Mouse (Mus musculus): ENCODE measurements at regions not wholly inside any gene's neighbourhood (a gene's known extent, or its start where the extent isn't known, plus 50 kb on each side); places are given as distances from the start of the nearest gene placed in this dataset.

DNA sequence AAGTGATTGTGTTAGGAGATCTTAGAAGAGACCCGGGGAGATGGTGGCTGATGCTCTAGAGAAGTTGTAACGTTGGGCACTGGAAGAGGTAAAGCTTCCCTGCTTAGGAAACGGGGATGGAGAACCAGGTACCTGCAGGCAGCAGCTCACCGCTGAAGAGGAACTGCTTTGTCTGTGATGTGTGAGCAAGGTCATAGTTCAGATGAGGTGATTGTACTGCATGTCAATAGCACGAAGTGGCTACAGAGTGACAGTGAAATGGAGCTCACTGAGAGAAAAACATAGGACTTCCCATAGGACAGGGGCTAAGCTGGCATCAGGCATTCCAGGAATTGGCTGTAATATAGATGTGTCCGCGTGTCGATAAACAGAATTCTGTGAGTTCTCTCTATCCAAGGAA is 205.1 kb upstream of the Tet2 start:
- no peak for DNase-seq (ENCODE audit: low spot score in 2 of 2)

DNA sequence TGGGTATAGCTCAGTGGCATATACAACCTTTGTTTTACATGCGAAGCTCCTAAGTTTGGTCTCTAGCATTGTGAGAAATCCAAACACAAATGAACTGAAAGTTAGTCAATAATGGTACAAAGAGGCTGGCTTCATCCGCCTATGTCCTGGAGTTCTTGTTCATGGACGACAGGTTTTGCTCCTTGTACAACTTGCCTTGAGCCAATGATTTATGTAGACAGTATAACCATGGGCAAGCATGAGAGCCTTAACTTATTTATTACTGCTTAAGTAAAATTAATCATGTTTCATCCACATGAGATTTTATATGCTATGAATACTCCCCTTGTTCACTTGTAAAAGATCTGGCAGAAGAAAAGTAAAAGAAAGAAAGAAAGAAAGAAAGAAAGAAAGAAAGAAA is 205.7 kb upstream of the Tet2 start:
- DNase-seq (ENCODE audit: low spot score in 2 of 2) = no peak

DNA sequence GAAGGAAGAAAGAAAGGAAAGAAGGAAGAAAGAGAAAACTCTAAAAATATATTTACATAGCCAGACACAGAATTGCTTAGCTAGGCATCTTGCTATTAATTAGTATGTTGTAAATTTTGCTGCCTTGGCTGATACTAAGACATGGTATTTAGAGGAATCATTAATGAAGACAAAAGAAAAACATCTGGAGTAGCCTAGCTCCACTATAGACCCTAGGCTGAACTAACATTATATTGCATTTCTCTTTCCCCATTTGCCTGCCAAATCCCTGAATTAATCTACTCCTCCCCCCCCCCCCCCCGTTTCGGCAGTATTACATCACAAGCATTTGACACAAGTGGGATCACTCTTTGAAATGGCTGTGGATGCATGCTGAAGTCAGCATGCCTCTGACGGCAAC is 206.1 kb upstream of the Tet2 start:
- DNase-seq (ENCODE audit: low spot score in 2 of 2) = no peak

DNA sequence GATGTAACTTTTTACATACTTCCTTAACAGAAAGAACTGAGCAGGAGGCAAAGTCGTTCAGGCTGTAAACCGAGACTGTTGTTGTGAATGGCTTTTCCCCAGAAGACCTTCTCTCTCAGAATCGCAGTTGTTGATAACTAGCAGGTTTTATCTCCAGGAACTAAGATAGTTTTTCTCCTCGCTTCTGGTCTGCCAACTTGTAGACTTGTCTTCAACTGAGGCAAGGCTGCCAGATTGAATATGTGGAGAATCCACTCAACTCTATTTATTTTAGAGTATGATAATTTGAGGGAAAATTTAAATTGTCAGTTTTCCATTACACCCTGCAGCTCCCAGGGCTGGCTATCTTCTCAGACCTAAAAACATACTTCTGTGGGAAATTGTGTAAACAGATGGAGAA is 206.6 kb upstream of the Tet2 start:
- no peak for DNase-seq (ENCODE audit: low spot score in 2 of 2)

DNA sequence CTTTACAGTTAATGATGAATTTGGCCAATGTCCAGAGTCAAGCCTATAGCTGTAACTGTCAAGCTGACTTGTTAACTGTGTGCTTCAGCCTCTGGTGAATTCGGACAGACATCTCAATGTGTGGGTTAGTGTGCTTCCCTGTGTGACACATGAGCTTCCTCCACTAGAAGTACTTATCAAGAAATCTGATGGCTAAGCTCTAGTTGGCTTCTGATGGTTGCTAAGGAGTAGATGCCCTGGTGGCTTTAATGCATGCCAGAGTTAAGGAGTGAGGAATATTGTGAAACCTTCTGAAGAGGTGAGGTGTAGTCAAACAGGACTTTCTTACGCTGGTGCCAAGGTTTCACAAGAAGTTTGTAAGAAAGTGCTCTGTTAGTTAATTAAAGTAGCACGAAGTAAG is 208.1 kb upstream of the Tet2 start:
- no peak for DNase-seq (ENCODE audit: low spot score in 2 of 2)

DNA sequence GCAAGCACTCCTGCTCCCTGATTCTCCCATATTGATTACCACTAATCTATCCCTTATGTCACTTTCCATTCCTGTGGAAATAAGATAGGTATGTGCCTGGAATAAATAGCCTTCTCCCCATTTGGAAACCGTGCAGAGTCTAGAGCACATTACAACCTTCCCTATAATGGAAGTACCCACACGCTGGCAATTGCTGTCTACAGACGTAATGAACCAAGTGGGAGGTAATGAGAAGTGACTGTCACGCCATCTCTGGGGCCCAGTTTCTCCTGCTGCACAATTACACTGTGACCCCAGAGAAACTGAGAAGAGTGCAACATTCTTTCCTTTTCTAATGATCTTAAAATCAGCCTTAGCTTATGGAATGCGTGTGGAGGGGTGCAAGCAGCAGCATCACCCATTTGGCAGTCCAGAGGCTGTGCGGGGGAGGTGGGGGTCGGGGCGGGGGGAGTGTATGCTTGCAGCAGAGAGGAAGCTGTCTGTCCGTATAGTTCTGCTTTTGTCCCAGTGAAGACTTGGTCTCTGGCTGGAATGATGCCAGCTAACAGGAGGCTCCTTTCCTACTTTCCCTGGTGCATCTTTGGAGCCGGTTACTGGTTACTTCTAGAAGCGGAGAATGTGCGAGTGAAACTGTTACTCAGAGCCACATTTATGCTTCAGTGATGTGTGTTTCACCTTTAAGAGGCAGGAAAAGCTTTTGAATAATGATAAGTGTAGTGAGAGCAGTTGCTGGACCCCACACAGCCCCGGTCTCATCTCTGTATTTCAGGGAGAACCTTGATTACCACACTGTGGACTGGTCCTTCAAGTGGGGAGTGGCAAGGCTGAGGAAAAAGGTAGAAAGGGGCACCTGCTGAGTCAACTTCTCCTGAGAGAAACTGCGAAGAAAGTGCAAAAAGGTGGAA is 209.3 kb upstream of the Tet2 start:
- no peak for DNase-seq (ENCODE audit: low spot score in 2 of 2)

DNA sequence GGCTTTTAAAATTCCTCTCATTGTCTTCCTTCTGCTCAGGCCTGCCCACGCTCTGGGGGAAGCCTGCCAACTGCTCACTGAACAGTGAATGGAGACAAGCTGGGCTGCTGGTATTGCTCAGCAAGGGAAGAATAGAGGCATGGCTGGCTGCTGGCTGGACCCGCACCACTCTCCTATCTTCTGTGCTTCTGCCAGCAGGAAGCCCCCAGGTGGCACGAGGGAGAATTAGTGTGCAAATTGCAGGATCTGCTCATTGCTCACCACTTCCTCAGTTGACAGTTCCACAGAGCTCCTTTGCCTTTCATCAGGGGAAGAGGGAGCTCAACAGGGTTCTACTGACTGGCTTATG is 209.9 kb upstream of the Tet2 start:
- DNase-seq (ENCODE audit: low spot score in 2 of 2) = peak; percentile 91 to 92

DNA sequence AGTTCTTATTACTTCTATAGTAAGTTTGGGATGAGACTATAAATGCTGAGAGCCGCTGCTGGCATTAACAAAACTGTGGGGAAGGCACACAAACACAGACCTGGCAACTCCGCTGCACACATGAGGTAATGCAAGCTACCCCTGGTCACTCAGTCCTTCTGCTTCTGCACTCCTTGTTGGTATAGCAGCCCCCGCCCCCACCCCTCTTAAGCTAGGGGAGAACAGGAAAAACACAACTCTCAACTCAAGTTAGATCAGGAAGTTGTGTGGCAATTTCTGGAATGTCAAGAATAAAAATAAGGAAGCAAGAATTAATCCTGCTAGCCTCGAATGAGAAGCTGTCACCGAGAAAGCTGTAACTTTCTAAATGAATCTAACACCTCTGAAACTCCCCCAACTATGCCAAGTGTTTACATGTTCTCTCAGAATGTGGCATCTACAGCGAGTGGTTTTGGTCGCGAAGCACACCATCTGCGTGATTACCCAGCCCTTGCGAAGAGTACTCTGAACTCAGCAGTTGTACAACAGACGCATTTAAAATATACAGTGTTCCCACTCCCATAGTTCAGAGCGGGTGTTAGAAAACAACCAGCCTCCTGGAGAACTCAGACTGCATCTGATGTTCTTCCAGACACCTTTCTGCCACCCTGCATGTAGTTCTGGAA is 212.9 kb upstream of the Tet2 start:
- DNase-seq (ENCODE audit: low spot score in 2 of 2) = peak in 1 of 2 experiments; percentile 21

DNA sequence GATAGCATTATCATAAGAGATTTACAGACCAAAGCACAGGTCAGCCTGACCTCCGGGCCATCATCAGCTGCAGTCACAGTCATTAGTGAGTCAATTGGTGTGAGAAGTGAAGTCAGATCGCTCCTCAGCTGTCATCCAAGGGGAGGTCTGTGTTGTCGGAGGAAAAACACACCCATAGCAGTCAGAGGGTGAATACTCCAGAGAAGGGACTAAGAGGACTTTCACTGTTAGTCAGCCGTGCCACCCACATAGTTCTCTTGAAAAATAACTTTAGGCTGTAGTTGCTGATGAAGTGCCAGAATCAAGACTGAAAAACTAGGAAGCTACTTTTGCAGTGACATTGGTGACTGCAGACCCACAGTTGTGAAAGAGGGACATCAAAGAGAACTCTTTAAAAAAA is 213.5 kb upstream of the Tet2 start:
- no peak for DNase-seq (ENCODE audit: low spot score in 2 of 2)

DNA sequence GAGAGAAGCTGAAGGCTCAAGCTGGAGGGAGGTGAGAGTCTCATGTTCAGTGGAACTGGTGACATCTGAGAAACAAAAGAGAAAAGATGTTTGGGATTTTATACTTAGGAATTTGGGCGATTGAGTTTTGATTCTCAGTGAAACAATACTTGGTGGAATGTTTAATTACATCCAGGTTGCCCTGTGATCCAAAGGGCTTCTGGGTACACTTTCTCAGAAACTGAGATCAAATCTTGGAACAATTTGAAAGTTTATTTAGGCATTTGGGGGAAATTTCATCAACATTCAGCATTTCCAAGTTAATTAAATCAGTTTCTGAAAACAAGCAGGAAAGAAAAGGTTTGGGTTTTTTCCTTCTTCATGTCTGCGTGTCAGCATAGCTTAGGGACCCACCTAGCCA is 214.7 kb upstream of the Tet2 start:
- no peak for DNase-seq (ENCODE audit: low spot score in 2 of 2)

DNA sequence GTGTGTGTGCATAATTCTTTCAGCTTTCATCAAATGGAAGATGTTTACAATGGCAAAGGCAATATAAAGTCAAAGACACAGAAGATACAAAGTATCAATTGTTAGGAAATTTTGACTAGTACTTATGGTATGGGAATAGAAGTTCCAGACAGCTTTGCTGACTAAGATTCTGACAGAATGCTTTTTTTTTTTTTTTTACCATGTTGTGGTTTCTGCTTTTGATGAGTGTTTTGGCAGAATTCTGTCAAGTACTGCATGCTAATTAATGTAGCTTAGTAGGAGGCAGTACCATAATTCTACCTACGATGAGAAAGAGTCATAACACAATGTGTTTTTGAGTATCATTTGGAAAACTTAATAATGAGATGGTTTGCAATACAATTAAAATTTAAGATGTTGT is 215.3 kb upstream of the Tet2 start:
- DNase-seq (ENCODE audit: low spot score in 2 of 2) = no peak

DNA sequence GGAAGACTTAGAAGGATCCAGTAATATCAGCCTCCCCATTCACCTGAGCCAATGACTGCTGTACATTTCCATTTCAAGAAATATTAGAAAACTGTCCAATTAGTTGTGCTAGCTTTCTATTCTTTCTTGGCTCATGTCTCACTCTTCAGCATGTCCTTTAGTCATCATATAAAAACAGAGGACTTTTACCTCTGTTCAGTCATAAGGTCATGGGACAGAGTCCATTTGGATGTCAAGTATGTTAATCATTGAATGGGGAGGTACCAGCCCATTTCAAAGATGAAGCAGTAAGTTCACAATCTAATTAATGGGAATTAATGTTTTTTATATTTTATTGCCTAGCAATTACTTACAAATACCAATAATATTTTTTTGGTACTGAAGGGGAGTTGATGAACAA is 218.8 kb upstream of the Tet2 start:
- no peak for DNase-seq (ENCODE audit: low spot score in 2 of 2)

DNA sequence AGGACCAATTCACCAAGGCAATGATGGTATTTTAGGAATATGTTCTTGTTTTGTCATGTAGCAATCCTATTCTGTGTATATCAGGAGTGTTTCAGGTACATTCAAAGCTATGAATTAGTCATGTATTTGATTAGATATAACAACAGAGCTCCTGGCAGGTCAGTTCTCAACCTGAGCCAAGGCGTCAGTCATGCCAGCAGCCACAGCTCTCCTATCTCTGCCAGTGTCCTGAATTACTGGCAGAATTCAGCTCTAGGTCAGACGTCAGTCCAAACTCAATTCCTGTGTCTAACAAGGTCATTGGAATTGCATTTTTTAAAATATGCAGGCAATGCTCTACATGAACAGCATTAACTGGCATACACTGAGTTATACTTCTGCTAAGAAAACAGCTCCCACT is 228.6 kb upstream of the Tet2 start:
- DNase-seq (ENCODE audit: low spot score in 2 of 2) = no peak

DNA sequence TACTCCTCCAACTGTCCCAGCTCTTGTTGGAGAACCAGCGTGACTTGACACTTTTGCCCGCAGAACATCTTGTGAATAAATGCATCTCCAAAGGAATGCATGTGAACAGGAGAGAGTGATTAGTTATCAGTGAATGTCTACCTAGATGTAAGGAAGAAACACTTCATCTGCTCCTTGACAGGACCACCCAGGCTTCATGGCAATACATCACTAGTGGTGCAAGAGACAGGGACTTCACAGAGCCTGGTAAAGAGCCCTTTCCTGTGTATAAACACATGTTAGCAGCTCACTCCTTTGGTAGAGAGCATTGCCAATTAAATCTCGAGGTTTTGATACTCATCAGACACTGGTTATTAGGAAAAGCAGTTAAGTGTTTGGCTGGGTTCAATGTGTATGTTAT is 229.3 kb upstream of the Tet2 start:
- no peak for DNase-seq (ENCODE audit: low spot score in 2 of 2)

DNA sequence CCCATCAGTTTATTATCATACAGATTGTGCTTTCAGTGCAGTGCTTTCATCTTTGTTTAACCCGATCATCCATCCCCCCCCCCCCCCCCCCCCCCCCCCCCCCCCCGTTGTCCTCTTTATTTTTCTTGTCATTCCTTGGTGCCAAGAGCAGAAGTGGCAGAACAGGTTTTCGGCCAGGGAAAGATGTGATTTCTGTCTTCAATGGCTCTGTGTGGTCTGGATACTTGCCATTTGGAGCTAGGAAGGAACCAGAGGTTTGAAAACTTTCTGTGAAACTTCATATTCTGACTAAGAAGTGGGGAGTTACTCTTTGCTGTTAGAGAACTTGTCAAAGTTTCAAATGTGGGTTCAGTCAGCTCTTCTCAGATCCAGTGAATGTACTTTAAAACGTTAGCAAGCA is 231.1 kb upstream of the Tet2 start:
- DNase-seq (ENCODE audit: low spot score in 2 of 2) = no peak

DNA sequence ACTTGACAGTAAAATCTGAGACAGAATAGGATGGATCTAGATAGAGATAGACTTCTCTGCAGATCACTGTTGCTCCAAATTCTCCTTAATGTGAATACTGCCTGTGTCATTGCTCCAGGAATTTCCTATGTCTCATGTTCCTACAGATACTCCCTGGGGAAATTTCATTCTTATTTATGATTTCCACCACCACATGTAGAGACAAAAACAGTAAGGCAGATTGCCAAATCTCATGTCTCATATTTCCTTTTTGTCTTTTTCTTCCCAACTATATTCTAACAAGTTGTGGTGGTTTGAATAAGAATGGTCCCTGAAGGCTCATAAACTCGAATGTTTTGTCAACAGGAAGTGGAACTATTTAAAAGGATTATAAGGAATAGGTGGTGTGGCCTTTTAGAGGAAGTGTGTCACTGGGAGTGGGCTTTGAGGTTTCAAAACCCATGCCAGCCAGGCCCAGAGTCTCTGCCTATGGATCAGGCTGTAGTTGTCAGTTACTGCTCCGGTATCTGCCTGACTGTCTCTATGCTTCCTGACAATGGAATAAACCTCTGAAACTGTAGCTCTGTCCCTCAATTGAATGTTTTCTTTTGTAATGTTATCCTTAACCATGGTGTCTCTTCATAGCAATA is 234.3 kb upstream of the Tet2 start:
- no peak for DNase-seq (ENCODE audit: low spot score in 2 of 2)

DNA sequence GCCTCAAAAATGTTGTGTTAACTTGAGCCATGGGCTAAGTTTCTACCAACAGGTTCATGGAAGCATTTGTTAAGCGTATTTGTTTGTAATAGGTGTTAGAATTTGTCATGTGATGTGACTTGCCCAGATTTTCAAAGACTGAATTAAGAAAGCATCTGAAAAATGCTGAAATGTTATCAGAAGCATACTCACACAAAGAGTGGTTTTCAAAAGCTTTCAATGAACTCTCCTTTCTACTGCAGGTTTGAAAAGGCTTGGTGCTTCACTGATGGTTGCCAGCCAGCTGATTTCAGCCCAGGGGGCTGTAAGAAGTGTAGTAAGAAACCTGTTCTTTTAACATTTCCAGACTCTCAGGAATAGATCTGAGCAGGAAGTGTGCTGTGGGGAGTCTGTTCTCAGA is 238.1 kb upstream of the Tet2 start:
- no peak for DNase-seq (ENCODE audit: low spot score in 2 of 2)

DNA sequence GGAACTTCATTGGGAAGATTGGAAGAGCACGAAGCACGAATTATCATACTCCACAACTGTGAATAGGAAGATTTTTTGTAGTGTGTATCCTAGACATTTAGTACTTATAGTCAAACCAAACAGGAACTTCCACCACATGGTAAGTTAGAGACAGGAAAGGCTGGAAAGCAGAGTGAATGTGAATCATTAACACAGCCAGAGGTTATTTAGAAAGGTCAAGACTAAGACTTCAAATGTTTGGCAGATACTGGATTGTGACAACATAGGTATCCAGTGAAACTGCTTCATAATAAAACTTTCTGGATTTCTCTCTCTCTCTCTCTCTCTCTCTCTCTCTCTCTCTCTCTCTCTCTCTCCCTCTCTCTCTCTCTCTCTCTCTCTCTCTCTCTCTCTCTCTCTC is 246.4 kb upstream of the Tet2 start:
- no peak for DNase-seq (ENCODE audit: low spot score in 2 of 2)

DNA sequence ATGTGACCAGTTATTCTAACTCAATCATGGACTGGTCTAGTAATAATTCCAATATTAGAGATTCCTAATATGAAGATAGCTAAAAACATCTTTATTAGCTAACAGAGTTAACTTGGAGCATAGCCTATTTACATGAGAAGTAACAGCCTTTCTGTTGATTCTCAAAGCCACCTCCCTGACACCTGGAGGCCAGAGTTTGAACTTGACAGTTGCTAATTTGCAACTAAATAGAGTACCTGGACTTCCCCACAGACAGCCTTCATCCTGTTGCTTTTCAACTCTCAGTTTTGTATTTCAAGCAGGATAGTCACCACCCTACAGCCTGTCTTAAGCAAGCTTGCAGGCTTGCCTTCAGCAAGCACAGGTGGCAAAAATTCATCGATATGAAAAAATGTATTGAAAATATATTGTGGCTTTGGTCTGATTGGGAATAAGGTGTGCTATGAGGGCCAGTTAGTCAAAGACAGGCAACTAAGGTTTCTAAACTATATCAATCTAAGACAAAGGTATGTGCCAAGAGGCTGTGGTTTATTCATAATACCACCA is 264.1 kb upstream of the Tet2 start:
- no peak for DNase-seq (ENCODE audit: low spot score in 2 of 2)

DNA sequence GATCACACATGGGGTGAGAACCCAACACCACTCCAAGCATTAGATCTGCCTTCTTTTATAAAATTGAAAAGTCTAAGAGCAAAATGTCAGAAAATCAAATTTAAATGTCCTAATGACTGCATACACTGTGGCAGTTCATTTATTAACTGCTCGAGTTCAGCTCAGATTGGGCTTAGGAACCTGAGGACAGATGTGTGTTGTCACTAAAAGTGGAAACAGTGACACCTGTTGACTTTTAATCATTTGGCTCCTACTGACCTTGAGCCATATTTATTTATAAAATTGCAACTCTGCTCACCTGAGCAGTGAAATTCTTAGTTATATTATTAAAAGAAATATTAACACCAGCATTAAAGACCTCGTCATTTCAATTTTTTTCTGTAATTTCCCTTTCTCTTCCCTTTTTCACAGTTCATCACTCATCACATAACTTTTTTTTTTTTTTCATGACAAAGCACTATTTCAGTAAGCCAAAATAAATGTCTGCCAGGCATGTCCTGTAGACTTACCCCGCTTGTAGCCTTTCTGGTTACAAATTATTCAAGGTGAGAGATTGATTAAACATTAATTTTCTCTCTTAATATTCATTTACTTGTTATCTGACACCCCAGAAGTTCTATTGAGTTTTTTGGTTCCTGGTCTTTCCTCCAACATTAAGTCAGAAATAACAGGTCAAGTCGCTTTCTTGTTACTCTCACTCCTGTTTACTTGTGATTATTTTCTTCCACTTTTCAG is 274.2 kb upstream of the Tet2 start:
- DNase-seq (ENCODE audit: low spot score in 2 of 2) = no peak

DNA sequence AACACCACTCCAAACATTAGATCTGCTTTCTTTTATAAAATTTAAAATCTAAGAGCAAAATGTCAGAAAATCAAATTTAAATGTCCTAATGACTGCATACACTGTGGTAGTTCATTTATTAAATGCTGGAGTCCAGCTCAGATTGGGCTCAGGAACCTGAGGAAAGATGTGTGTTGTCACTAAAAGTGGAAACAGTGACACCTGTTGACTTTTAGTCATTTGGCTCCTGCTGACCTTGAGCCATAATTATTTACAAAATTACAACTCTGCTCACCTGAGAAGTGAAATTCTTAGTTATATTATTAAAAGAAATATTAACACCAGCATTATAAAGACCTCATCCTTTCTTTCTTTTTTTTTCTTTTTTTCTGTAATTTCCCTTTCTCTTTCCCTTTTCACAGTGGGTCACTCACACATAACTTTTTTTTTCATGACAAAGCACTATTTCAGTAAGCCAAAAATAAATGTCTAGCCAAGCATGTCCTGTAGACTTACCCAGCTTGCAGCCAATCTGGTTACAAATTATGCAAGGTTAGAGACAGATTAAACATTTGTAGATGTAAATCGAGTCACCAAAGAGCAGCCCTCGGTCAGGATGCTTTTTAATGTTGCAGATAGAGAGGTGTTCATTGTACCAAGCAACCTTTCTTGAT is 288.9 kb upstream of the Tet2 start:
- no peak for DNase-seq (ENCODE audit: low spot score in 2 of 2)

Data from left cerebral cortex, adult 18-20 months (tissue).